Mouse (Mus musculus) bone marrow, adult 2 months (tissue): ENCODE results near the gene Itga9. TPM values are rescaled to one million over a fixed set of nuclear protein-coding genes. Genes with fewer than 3 reads are reported as not detected.

Experiments
- H3K27ac ChIP-seq: fragments of 200-500 bp; 2 replicates; pipeline ENCODE4 v1.5.1; 2012; ENCODE audit warnings: low read depth, mild to moderate bottlenecking, control low read depth, inconsistent platforms, low read length; ENCODE audit not compliant: control insufficient read depth, poor library complexity, insufficient read depth
- H3K4me1 ChIP-seq: fragments of 200-500 bp; 2 replicates; pipeline ENCODE4 v1.6.1; 2011; ENCODE audit warnings: low read length; ENCODE audit not compliant: control insufficient read depth, insufficient read depth
- H3K4me3 ChIP-seq: fragments of 200-500 bp; replicated peaks from 2 replicates; pipeline ENCODE3; 2011; ENCODE audit warnings: mild to moderate bottlenecking, low read depth, low read length, control low read depth; ENCODE audit not compliant: control insufficient read depth
- CTCF ChIP-seq: fragments of 200-500 bp; IDR thresholded peaks from 2 replicates; pipeline ENCODE4 v1.5.1; 2011; ENCODE audit warnings: low read length, control low read depth; ENCODE audit not compliant: control insufficient read depth, insufficient read depth
- POLR2A ChIP-seq: fragments of 200-500 bp; IDR thresholded peaks from 2 replicates; pipeline ENCODE4 v1.6.1; 2011; ENCODE audit warnings: low read depth, mild to moderate bottlenecking, control low read depth, low read length, borderline replicate concordance; ENCODE audit not compliant: control insufficient read depth
- WGBS: fragments of 180-500 bp; shearing (Covaris S2); methylation state at CpG from one replicate; pipeline ENCODE4 v1.1.7; 2018; 5-methylcytosine and 5-hydroxymethylcytosine counted together
- polyA plus RNA-seq: library from polyadenylated mRNA; stranded (reverse); fragments of >200 nt; gene quantifications from 2 replicates; pipeline ENCODE4 v1.2.4, GENCODE M21; 2011; ENCODE audit warnings: low replicate concordance; ENCODE audit not compliant: missing spikeins, insufficient read depth, insufficient read length

Gene Itga9
- polyA plus RNA-seq, 1 experiment: 12.0 TPM

DNA sequence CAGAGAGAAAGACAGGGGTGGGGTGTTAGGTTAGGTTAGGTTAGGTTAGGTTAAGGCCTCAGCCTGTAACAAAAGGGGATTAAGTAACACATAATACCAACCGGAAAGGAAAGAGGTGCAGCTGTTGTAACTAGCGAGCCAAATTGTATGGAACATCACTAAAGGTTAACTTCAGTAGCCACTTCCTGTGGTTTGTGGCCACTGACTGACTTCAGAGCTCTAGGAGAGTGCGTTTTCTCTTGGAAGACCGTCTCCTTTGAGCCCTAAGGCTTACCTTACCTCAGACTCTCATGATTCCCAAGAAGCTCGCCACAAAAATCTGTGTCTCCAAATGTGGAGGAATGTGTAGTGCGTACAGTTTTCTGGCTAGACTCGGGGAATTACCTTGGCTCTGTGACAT, 144.3 kb downstream of the Itga9 start:
- 23% methylated on average over 7 of the region's 7 CpGs for WGBS
- Histone ChIP-seq H3K4me3 (no peak overlapping the region), H3K27ac (no peak overlapping the region), H3K4me1 (no peaks in the 10 kb centered on the region)
- TF ChIP-seq CTCF (no peak), POLR2A (no peak)

DNA sequence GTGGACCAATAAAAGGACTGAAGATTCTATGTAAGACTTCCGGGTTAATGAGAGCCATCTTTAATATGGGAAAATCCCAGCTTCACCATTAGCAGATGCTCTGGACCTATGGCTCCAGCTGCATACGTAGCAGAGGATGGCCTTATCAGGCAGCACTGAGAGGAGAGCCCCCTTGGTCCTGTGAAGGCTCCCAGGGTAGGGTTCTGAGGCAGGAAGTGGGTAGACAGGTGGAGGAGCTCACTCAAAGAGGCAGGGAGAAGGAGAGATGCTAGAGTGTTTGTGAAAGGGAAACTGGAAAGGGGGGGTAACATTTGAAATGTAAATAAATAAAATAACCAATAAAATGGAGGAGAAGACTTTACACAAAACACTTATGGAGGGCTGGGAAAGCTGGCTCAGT, 145.9 kb downstream of the Itga9 start:
- H3K27ac ChIP-seq: no peak overlapping the region
- TF ChIP-seq POLR2A: no peak
- TF ChIP-seq CTCF: no peak
- WGBS: 74% methylated on average over 2 of the region's 2 CpGs
- no peaks in the 10 kb centered on the region for H3K4me1 ChIP-seq
- H3K4me3 ChIP-seq: no peak overlapping the region

DNA sequence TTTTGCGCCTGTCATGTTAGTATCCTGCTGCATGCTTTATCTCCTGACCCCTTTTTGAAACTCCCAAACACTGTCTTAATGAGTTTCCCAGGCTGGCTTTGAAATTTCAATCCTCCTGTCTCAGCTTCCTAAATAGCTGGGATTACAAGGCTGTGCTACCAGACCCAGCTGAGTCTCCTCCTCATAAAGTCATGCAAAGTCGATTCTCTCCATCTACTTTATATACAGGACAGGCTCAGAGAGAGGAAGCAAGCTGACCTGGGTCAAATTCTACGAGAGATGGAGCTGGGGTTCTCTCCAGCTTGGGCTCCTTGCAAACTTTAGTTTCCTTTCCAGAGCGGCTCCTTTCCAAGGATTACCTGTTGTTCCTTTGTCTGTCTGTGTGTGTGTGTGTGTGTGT, 153.0 kb downstream of the Itga9 start:
- H3K4me1 ChIP-seq: no peaks in the 10 kb centered on the region; the same call in 1 of the 2 replicates
- H3K4me3 ChIP-seq: no peak overlapping the region
- TF ChIP-seq CTCF (no peak), POLR2A (no peak)
- no peak overlapping the region for H3K27ac ChIP-seq
- 68% methylated on average over 4 of the region's 4 CpGs for WGBS

DNA sequence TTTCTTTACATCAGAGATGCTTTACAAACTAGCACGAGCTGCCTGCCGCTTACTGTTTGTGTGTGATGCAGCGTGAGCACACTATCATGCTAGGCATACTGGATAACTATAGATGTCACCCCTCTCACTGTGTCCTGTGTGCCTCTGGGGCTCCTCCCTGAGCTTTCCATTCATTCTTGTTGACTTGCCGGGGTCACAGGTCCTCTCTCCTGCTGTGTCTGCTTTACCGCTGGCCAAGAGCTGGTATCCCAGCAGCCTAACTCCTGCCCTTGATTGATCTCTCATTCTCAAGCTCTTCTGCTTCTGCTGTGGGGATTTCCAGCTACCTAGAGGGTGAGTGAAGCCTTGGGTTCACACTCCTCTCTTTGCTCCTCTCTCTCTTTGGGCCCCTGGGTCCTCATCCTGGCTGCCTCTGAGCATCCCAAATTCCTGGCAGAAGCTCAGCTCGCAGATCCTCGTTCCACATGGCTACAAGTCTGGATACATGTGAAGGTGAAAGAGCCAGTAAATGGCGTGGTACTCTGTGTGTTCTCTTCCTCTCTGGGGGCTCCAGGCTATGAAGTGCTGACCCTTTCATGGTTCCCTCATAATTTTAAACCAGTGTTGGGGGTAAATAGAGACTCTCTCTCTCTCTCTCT, 155.6 kb downstream of the Itga9 start:
- TF ChIP-seq CTCF (no peak), POLR2A (no peak)
- no peaks in the 10 kb centered on the region; the same call in 1 of the 2 replicates for H3K4me1 ChIP-seq
- H3K27ac ChIP-seq: no peak overlapping the region
- H3K4me3 ChIP-seq: no peak overlapping the region
- 83% methylated on average over 8 of the region's 8 CpGs for WGBS

DNA sequence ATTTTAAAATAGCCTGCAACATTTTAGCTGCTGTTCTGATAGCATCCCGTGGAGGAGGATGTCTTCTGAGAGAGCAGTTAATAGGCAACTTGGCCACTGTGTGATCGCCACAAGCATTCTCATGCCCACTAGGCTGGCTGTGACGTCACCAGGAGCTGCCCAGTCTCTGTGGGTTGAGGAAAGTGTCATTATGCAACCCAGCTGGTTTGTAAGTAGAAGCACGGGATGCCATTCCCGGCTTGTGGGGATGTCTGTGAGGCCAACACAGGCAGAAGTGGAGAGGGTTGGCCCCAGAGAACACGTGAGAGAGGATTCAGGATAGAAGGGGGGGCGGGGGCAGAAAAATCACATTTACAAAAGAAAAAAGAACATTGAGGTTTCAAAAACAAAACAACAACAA, 156.3 kb downstream of the Itga9 start:
- H3K4me1 ChIP-seq: no peaks in the 10 kb centered on the region; the same call in 1 of the 2 replicates
- no peak overlapping the region; the same call in 1 of the 2 replicates for H3K27ac ChIP-seq
- WGBS: 40% methylated on average over 7 of the region's 7 CpGs
- H3K4me3 ChIP-seq: no peak overlapping the region
- TF ChIP-seq POLR2A (no peak), CTCF (no peak)

DNA sequence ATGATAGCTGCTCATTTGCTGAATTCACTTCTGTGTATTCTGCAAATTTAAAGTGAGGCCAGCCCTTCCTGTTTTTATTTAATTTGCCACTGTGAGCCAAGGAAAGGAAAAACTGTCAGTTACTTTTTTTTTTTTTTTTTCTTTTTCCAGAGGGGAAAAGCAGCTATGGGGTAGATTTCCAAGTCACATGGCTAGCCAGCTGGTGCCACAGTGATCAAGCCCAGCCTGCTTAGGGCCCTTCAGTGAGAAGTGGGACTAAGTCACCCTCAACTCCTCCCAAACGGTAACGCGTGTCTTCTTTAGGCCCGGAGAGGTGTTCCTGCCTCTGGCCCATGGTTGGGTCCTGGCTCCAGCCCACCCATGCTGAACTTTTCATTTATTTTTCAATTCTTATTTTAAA, 156.7 kb downstream of the Itga9 start:
- H3K4me3 ChIP-seq: no peak overlapping the region
- TF ChIP-seq POLR2A (no peak), CTCF (no peak)
- 93% methylated on average over 4 of the region's 4 CpGs for WGBS
- no peak overlapping the region for H3K27ac ChIP-seq
- H3K4me1 ChIP-seq: no peaks in the 10 kb centered on the region; the same call in 1 of the 2 replicates

DNA sequence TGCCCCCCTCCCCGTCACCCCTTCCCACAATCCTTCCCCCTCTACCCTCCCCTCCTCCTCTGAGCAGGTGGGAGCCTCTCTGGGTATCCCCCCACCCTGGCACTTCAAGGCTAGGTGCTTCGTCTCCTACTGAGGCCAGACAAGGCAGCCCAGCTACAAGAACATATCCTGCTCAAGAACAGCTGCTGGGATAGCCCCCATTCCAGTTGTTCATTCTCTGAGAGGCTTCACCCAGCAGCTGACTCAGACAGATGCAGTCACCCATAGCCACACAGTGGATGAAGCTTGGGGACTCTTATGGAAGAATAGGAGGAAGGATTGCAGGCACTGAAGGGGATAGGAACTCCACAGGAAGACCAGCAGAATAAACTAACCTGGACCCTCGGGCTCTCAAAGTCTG, 157.2 kb downstream of the Itga9 start:
- WGBS: 65% methylated on average over 3 of the region's 3 CpGs
- Histone ChIP-seq H3K27ac (no peak overlapping the region), H3K4me3 (no peak overlapping the region), H3K4me1 (no peaks in the 10 kb centered on the region; the same call in 1 of the 2 replicates)
- TF ChIP-seq CTCF: no peak
- no peak for TF ChIP-seq POLR2A

DNA sequence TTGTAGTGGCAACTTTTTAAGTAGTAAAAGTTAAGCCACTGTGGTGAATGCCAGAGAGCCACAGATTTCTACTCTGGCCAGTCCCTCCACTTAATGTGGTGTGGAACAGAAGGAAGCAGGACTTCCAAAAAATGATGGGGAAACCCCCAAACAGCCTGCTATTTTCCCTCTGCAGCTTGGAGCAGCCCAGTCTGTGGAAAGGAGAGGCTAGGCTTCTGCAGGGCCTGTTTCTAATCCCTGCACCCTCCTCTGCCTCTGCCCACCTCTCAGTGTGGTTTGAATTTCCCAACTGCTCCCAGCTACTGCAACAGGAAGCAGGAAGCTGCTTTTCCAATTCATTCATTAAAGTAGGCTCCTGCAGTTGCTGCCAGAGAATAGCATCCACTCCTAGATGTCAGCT, 158.6 kb downstream of the Itga9 start:
- Histone ChIP-seq H3K27ac (no peak overlapping the region), H3K4me1 (no peaks in the 10 kb centered on the region; the same call in 1 of the 2 replicates), H3K4me3 (no peak overlapping the region)
- TF ChIP-seq CTCF: no peak
- no peak for TF ChIP-seq POLR2A

DNA sequence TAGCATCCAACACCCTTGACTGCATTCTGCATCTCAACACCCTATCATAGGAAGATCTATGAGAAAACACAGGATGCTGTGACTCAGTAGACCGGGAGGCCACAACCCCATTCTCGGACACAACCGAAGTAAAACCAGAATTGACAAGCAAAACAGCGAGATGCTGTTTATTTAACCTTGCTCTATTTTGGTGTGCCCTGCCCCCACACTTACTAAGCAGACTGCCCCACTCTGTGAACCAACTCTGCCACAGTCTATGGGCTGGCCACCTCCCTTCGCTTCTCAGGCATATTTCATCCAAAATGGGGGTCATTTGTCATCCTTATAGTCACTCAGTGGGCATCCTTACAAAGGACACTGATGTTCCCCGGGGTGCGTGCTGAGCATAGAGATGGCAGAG, 160.5 kb downstream of the Itga9 start:
- no peaks in the 10 kb centered on the region; the same call in 1 of the 2 replicates for H3K4me1 ChIP-seq
- TF ChIP-seq CTCF: no peak
- TF ChIP-seq POLR2A: no peak
- no peak overlapping the region for H3K4me3 ChIP-seq
- 87% methylated on average over 7 of the region's 7 CpGs for WGBS
- H3K27ac ChIP-seq: no peak overlapping the region
